Mouse (Mus musculus) megakaryocyte, embryonic 14.5 days (primary cell): Measurements from ENCODE around the gene 4930558K02Rik.

ENCODE experiments used
- FLI1 ChIP-seq: IDR thresholded peaks from 2 replicates; pipeline ENCODE4 v1.6.1; 2012; ENCODE audit warnings: low read length, inconsistent platforms, mixed read lengths
- GATA1 ChIP-seq: IDR thresholded peaks from 3 replicates; pipeline ENCODE4 v1.6.1; 2012; ENCODE audit warnings: mixed read lengths, low read length, inconsistent platforms, borderline replicate concordance

DNA sequence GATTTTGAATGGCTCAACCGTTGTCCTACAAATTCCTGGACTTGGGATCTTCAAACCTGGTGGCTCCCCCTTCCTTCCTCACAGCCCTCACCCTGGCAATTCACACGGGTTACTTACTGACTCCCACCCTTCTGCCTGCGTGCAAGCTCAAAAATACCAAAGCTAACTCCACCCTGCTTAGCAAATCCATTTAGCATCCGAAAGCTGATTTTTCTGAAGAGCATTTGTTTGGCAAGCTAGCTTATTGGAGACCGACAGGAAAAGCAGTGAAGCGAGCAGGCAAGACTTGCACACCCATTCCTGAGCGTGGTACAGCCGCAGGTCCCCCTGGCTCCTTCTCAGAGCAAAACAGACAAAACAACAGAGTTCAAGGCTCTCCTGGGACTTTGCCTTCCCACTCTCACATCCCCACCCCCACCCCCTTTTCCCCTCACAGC, 29.2 kb upstream of the 4930558K02Rik start:
- TF ChIP-seq GATA1 (no peak), FLI1 (no peak)
